Mouse (Mus musculus) thymus, postnatal 36 days (tissue): Measurements from ENCODE around the gene Chmp4b.

ENCODE experiments used
- DNase-seq, 2 experiments: peaks; one replicate each; pipeline ENCODE4 v3.0.0; 2022; ENCODE audit warnings: mixed read lengths in 2 of 2

The Chmp4b gene

DNA sequence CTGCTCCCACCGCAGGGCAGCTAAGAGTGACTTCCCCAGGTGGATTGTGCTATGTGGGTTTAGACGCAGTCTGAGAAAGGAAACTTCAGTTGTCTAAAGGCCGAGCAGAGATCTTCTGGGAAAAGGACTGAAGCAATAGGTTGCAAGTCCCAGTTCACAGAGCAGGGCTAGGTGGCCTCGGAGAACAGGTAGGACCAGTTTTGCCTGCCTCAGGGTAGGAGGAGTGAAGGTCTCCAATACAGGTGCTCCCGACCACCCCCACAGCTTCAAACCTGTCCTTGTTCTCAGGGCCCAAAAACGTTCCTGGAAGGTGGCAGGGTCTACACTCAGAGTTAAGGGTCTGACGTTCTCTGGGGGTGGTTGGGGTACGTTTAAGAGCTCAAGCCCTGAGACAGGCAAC, at the start of gene Chmp4b:
Gene Chmp4b (plus strand): TSS at position 343 of the 400 bp plus-strand sequence.
- no peak for DNase-seq

DNA sequence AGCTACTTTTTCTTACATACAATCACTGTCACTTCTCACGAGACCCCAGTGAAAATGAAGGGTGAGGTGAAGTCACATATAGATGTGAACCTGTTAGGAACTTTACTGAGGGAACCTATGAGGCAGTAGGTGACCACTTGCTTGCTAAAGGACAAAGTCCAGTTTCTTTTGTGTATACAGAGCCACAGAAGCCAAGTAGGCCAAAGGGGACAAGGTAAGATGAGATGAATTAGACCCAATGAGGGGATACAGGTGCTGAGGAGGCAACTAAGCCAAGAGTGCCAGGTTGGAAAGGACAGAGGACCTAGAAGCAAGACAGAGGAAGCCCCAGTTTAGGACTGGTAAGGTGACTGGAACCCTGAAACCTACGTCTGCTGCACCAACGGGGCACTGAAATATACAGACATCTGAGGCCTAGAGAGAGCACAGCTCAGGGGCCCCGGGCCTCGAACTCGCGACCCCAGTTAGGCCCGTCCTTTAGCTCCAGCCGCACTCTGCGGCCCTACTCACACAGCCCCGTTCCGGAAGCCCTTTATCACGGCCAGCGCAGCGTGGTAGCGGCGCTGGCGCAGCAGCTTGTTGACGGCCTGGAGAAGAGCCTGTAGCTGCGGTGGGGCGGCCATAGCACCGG, 48.4 kb upstream of the Chmp4b start:
- no peak for DNase-seq

- DNase-seq: peak; percentile 97 to 98
Observed at GRCm38 (mm10) chr2:154603638-154604153, 47.8 kb upstream of the Chmp4b start, which contains the start of gene Pxmp4. Gene Pxmp4 (minus strand): TSS chr2:154603708.

DNA sequence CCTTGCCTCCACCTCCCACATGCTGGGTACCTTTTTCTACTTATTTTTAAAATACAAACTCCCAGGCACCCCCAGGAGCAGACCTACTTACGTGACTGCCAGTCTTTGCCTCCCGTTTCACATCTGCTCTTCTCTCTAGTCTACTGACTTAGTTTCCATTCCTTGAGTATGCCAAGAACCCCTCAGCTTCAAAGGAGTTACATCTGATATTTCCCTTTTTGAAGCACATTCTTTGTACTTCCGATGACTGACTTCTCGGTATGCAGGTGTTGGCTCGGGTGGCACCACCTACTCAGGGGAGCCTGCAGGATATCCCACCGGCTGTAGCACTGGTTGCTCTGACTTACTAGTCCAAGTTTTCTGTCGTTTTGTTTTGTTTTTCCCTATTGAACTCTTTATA, 47.3 kb upstream of the Chmp4b start:
- DNase-seq: peak; percentile 47 to 73

DNA sequence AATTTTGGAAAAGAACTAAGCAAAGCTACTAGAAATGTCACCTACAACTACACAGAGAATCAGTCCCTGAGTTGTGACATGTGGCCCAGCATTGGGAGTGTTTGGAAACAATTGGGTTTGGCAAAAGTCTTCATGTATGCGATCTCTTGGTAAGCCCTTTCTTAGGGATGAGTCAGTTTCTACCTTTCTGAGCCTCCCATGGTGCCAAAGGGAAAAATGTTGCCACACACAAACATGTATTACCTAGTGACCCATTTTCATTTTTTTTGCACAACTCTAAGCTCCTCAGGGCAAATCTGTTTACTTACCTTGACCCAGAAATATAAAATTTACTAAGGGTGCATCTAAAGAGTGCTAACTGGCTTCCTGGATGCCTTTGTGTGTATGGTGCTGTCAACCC, 44.5 kb upstream of the Chmp4b start:
- DNase-seq: no peak

DNA sequence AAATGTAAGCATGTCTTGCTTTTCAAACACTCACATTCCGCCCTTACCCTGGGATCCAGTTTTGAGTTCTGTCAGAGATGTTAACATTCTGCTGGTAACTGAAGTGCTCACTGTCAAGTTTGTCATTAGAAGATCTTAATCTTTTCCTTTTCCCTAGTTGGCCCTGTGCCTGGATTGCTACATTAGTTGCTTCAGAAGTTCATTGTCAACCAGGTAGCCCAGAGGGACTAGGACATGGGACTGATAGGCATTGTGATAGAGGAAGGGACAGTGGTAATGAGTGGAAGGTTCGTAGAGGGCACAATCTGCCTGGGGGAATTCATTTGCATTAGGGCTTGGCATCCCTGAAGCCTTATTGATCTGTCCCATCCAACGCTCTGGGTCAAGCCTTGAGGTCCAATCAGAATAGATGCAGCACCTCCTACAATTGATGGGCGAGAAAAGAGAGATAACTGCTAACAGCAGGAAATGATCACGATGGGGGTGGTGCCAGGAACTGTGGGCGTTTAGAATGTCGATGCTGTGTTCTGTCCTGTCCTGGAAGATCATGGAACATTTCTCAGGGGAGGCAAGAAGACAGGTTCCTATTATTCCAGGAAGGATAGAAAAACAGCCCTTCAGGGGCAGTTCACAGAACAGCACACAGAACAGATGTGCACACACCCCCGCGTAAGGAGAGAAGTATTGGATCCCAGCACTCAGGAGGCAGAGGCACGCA, 42.3 kb upstream of the Chmp4b start:
- DNase-seq: no peak

DNA sequence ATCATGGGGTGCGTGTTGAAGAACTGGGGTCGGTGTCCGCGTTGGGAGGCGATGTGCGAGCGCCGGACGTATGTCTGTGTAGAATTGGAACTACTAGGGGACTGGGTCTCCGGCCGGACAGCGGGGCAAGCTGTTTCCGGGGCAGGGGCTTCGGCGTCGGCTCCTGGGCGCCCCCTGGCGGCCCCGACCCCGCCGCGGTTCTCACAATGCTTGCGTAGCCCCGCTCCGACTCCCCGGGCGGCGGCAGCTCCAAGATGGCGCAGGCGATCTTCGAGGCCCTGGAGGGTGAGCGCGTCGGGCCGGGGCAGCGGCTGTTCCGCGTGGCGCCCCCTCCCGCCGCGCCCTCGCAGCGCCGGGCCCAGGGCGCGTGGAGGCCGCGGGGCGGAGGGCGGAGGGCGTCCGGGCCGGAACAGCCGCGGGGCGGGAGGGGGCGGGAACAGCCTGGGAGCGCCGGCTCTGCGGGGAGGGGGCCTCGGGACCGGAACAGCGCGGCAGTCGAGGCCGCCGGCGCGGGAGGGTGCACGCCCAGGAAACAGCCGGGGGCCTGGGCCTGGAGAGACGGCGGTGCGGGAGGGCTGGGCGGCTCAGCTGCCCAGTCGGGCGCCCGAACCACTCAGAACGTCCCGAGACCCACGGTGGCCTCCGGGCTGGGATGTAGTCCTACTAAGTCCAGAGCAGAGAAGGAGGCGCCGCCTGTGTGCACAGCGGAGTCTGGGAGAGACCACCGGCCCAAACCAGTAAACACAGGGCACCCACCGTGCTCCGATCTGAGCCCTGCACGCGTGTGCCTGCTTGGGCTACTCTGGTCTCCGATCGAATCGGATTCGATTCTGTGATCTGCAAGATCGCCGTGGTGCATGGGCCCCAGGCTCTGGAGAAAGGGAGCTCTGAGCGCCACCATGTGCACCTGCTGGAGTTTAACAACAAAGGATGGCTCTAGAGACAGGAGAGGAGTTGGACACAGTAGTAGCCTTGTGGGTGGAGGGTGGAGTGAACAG, 38.1 kb upstream of the Chmp4b start, which contains the start of the genes Zfp341 and 4930519P11Rik:
Gene Zfp341 (plus strand): TSS at position 180 of the 998 bp plus-strand sequence.
Gene 4930519P11Rik (minus strand): TSS at position 320 of the 998 bp plus-strand sequence.
- peak; percentile 90 to 94 for DNase-seq

DNA sequence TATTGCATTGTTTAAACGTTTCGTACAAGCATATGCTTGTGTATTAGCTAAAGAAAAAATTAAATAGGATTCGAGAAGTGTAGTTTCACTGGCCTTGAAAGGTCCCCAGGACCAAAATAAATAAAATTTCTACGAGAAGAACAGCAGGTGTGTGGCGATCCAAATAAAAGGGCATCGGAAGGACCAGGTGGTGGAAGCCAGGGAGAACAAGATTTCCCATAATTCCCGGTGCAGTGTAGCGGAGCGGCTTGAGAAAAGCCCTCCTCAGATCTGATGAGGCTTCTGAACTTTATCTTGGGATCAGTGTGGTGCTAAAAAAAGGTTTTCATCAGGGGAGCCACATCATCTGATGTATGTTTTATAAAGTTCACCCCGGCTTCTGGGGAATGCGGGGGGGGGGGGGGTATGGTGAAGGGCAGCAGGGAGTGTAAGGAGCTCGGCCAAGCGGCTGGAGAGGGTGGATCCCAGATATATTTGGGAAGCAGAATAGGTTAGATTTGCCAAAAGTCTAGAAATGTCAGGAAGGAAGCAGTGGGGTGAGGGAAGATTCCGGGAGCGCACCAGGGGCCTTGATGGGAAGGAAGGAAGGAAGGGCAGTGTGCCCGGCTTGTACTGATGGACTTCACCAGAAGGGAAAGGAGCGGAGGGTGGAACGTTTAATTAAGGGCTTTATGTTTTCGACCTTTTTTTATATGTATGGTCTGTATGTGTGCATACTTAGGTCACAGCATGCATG, 36.5 kb upstream of the Chmp4b start:
- no peak for DNase-seq

DNA sequence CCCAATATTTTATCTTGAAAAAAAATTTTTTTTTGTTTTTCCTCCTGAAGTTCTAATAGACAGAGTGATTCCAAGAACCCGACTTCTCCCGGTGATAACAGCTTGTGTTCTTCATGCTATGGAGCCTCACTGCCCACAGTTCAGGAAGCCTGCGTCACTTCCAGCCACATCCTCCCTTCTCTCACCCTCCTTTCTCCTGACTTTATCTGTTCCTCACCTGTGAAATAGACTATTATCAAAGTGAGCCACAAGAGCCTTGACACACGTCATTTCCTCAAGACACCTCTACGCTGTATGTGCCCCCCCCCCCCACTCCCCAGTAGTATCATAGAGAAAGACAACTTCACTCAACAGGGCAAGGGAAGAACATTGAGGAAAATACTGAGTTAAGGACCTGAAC, 35.8 kb upstream of the Chmp4b start:
- peak; percentile 33 to 53 for DNase-seq

- DNase-seq: peak; percentile 60 to 80
Observed at GRCm38 (mm10) chr2:154617061-154617460, 34.4 kb upstream of the Chmp4b start.

GRCm38 (mm10) chr2:154621684-154622083, 29.8 kb upstream of the Chmp4b start:
- no peak for DNase-seq

DNA sequence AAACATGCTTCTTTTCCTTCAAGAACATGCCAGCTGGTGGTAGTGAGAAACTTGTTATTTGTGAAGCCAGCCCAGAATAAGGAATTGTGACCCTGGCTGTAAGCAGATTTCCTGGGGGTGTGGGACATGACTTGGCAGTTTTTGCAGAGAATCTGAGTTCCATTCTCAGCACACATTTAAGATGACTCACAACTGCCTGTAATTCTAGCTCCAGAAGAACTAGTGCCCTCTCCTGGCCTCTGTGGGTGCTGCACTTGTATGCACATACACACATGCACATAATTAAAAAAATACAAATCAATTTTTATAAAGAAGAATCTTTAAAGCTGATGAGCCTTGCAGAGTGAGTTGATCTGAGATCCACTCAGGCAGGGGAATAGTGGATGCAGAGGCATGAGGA, 27.4 kb upstream of the Chmp4b start:
- DNase-seq: no peak

DNA sequence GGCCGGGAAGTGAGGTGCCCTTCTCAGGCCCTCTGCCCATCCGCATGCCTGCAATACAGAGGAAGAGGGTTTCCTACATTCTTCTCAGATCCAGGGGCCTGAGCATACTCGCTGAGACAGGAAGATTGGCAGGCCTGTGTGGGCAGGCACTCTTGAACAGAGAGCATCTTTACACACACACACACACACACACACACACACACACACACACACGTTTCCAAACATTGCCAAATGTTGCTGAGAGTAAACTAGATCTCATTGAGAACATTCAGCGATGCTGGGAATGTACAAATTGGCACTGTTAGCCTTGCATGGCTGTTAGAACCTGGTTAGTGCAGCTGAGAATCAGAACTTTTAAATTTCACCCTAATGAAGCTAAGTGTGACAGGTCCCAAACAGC, 21.0 kb upstream of the Chmp4b start:
- no peak for DNase-seq

DNA sequence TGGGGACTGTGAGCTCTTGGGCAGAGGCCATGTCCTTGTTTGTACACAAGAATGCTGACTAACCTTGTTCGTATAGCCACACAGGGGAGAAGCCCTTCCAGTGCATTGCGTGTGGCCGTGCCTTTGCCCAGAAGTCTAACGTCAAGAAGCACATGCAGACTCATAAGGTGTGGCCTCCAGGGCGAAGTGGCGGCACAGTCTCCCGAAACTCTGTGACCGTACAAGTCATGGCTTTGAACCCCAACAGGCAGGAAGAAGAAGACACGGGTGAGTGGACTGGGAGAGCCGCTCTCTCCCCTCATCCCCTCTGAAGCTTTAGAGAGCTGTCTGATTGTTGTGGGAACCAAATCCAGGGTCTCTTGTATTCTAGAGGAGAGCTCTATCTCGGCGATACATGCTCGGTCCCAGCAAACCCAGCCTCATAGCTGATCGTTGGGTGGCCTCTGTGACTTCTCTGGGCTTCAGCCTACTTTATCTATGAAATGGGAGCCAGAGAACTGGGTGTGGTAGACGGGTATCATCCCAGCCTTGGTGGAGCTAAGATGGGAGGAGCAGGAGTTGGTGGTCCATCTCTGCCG, 19.2 kb upstream of the Chmp4b start:
- DNase-seq: no peak

GRCm38 (mm10) chr2:154633039-154633742, 18.3 kb upstream of the Chmp4b start:
- no peak for DNase-seq

DNA sequence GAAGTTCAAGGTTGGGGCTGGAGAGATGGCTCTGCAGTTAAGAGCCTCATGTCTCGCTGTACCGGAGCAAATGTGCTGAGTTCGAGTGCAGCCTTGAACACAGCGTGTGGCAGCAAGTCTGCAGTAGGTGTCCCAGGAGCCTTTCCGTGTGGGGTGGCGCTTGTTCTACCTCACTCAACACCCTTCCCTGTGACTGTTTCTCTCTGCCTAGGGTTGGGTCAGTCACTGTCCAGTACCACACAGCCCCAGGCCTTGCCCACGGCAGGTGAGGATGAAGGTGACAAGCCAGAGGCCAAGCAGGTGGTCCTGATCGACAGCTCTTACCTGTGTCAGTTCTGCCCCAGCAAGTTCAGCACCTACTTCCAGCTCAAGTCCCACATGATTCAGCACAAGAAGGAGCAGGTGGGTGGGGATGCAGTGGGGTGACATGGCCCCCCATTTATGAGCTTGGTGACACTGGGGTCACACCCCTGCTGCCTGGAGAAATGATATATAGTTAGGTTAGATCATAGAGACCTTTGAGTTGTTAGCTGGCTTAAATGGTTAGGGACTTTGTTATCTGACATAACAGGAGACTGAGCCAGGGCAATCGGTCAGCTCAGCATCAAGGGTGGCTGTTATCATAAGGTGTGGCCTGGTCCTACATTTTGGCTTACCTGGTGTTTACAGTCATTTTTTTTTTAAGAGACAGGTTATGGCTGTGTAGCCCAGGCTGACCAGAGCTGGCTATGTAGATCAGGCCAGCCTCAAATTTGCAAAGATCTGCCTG, 17.4 kb upstream of the Chmp4b start:
- no peak for DNase-seq

DNA sequence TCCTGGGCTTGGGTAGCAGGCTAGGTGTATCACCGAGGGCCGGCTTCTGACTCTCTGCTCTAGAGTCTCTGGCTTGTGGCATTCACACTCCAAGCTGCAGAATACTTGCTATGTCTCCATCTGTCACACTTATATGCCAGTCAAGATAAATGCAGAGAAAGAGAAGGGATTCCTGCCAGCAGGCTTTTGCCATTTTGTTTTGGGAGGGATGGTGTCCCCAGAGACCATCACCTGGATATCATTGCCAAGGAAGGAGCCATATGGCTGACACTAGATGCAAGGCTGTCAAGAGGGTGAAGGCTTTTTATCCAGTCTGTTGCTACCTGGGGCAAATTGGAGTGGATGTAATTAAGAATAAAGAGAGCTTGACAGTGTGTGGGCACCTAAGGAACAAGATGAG, 15.7 kb upstream of the Chmp4b start:
- DNase-seq: no peak

DNA sequence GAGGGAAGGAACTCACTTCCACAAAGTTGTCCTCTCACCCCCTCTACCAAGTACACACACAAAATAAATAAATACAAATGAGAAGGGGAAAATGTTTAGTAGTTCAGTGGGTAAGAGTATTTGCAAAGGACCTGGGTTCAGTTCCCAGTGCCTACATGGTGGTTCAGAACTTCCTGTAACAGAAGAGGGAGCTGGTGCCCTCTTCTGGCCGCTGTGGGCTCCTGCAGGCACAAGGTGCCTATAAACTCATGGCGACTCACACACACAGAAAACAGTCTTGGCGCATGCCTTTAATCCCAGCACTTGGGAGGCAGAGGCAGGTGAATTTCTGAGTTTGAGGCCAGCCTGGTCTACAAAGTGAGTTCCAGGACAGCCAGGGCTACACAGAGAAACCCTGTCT, 13.0 kb upstream of the Chmp4b start:
- no peak for DNase-seq

DNA sequence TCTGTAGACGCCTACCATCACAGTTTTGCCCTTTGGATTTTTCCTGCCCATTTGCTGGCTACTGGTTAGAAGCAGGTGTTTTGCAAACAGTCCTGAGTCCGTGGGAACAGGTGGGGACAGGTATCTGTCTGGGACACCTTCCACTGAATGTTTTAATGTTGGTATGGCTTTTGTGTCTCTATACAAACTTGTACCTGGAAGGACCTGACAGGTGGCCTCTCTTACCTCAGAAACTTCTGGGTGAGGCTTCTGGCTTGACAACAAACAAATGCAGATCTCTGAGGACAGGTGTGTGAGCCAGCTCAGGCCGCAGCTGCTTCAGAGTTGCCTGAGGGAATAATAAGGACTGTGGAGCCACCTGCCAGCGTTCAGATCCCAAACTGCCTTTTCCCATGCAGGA, 12.4 kb upstream of the Chmp4b start:
- DNase-seq: no peak

- no peak for DNase-seq
Observed at GRCm38 (mm10) chr2:154641176-154641575, 10.3 kb upstream of the Chmp4b start.
